30 mouse cellular contexts compared by ENCODE assay signal in the genomic region with DNA sequence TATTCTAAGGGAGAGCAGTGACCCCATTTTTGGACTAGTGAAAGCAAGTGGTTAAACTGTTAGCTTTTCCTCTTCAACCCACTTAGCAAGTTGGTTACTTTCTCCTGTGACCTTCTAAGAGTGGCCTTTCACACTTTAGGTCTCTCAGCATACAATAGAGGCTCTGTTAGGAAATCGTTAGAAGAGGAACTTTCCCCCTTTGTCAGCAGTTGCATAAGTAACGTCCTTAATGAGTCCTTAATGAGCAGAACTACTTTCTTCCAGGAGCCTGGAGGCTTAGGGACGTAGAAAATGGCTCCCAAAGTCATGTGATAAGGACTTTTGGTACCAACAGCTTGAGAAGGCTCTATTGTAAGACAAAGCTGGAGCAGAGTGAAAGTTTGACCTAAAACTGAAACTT.
DNase-seq lines count a peak whose midpoint lies in the region; ATAC-seq lines count a peak whose summit lies in the region.
"Had no signal": no experiment of that assay in that cellular context is flagged by ENCODE, and none has a peak within 500 bp of the region (broad histone marks: within the 10 kb centered on the region; RNA-seq: fewer than 3 reads in every experiment).

No protein-coding gene starts in this region.

- H3K4me3 ChIP-seq in hindbrain, embryonic 14.5 days (replicated peaks; ENCODE audit: low read length) = no peak overlapping the region
- no peak overlapping the region for H3K4me3 ChIP-seq in hindbrain, embryonic 16.5 days (ENCODE audit: low read length)
- H3K4me3 ChIP-seq: embryonic facial prominence, embryonic 13.5 days; forebrain, embryonic 10.5 days; forebrain, embryonic 15.5 days; hindbrain, embryonic 12.5 days; kidney, embryonic 15.5 days; left cerebral cortex, adult 2 months; limb, embryonic 12.5 days; midbrain, embryonic 12.5 days; myocyte; neural tube, embryonic 12.5 days had no signal

- no peaks in the 10 kb centered on the region for H3K36me3 ChIP-seq in hindbrain, embryonic 14.5 days (replicated peaks; ENCODE audit: control insufficient read depth, insufficient read depth)
- H3K36me3 ChIP-seq in hindbrain, embryonic 16.5 days (ENCODE audit: control insufficient read depth, insufficient read depth, low read length) = no peaks in the 10 kb centered on the region
- H3K36me3 ChIP-seq: embryonic facial prominence, embryonic 13.5 days; forebrain, embryonic 10.5 days; forebrain, embryonic 15.5 days; hindbrain, embryonic 12.5 days; kidney, embryonic 15.5 days; limb, embryonic 12.5 days; midbrain, embryonic 12.5 days; neural tube, embryonic 12.5 days had no signal

- no peaks in the 10 kb centered on the region for H3K9me3 ChIP-seq in hindbrain, embryonic 14.5 days (ENCODE audit: control insufficient read depth, low read length)
- H3K9me3 ChIP-seq in hindbrain, embryonic 16.5 days (ENCODE audit: control insufficient read depth, low read length) = no peaks in the 10 kb centered on the region
- H3K9me3 ChIP-seq: embryonic facial prominence, embryonic 13.5 days; forebrain, embryonic 10.5 days; forebrain, embryonic 15.5 days; hindbrain, embryonic 12.5 days; kidney, embryonic 15.5 days; limb, embryonic 12.5 days; midbrain, embryonic 12.5 days; neural tube, embryonic 12.5 days had no signal

- no peak overlapping the region for H3K27ac ChIP-seq in hindbrain, embryonic 14.5 days
- no peak overlapping the region for H3K27ac ChIP-seq in hindbrain, embryonic 16.5 days (ENCODE audit: low read depth, low read length)
- H3K27ac ChIP-seq: embryonic facial prominence, embryonic 13.5 days; forebrain, embryonic 10.5 days; forebrain, embryonic 15.5 days; hindbrain, embryonic 12.5 days; kidney, embryonic 15.5 days; left cerebral cortex, adult 2 months; limb, embryonic 12.5 days; macrophage; midbrain, embryonic 12.5 days; neural tube, embryonic 12.5 days had no signal

- no peaks in the 10 kb centered on the region for H3K27me3 ChIP-seq in hindbrain, embryonic 14.5 days (ENCODE audit: control insufficient read depth, insufficient read depth, low read length)
- no peaks in the 10 kb centered on the region for H3K27me3 ChIP-seq in hindbrain, embryonic 16.5 days (replicated peaks; ENCODE audit: control insufficient read depth, insufficient read depth, low read length)
- H3K27me3 ChIP-seq: forebrain, embryonic 15.5 days; hindbrain, embryonic 12.5 days; kidney, embryonic 15.5 days had no signal

- DNase-seq in lung, postnatal 25 days (ENCODE audit: low spot score) = peak; percentile 4
- no peak for DNase-seq in lung, adult 18-20 months
- peak; percentile 38 for DNase-seq in Muller cell, postnatal 12 days (ENCODE audit: inconsistent ontology term)
- no peak for DNase-seq in hindbrain, embryonic 14.5 days (ENCODE audit: low spot score)
- DNase-seq in liver = no peak
- DNase-seq: adrenal gland, adult 8-10 months; cerebellum, adult 11 months; cerebellum, adult 9-10 months; cerebellum, postnatal 36 days; gastrocnemius, postnatal 10 days; heart, postnatal 14 days; kidney, adult 18-20 months; kidney, postnatal 25 days; thymus, adult 2 months; thymus, postnatal 36 days had no signal

- H3K4me2 ChIP-seq in hindbrain, embryonic 14.5 days (replicated peaks) = no peak overlapping the region
- no peak overlapping the region for H3K4me2 ChIP-seq in hindbrain, embryonic 16.5 days (ENCODE audit: low read length)
- H3K4me2 ChIP-seq: embryonic facial prominence, embryonic 13.5 days; forebrain, embryonic 15.5 days; hindbrain, embryonic 12.5 days; kidney, embryonic 15.5 days; limb, embryonic 12.5 days; liver, embryonic 11.5 days; midbrain, embryonic 12.5 days; neural tube, embryonic 12.5 days had no signal

- WGBS in hindbrain, embryonic 14.5 days = 39% methylated on average over 3 of the region's 3 CpGs
- 41% methylated on average over 3 of the region's 3 CpGs for WGBS in hindbrain, embryonic 16.5 days

- no peak overlapping the region for H3K9ac ChIP-seq in hindbrain, embryonic 14.5 days
- no peak overlapping the region for H3K9ac ChIP-seq in hindbrain, embryonic 16.5 days (ENCODE audit: low read depth, low read length)
- H3K9ac ChIP-seq: embryonic facial prominence, embryonic 13.5 days; forebrain, embryonic 15.5 days; hindbrain, embryonic 12.5 days; kidney, embryonic 15.5 days; limb, embryonic 12.5 days; midbrain, embryonic 12.5 days; neural tube, embryonic 12.5 days had no signal

- no peaks in the 10 kb centered on the region for H3K4me1 ChIP-seq in hindbrain, embryonic 14.5 days (replicated peaks; ENCODE audit: control insufficient read depth, insufficient read depth, low read length)
- H3K4me1 ChIP-seq in hindbrain, embryonic 16.5 days (ENCODE audit: control insufficient read depth, insufficient read depth, low read depth, low read length) = peaks cover 4% of the 10 kb centered on the region
- H3K4me1 ChIP-seq: midbrain, embryonic 12.5 days; neural tube, embryonic 12.5 days had no signal

- peak; percentile 42 to 45; a peak in 1 of 4 replicates for ATAC-seq in hematopoietic stem cell, adult 5-6 weeks (replicated peaks in 1 of 2; ENCODE audit: insufficient read depth in 1 of 2, low FRiP score in 2 of 2, low TSS enrichment in 1 of 2, low read depth in 1 of 2, poor library complexity in 2 of 2, severe bottlenecking in 2 of 2)
- no peak for ATAC-seq in hindbrain, embryonic 14.5 days (ENCODE audit: low FRiP score)
- no peak for ATAC-seq in hindbrain, embryonic 16.5 days
- ATAC-seq: CD4-positive, CD25-positive, alpha-beta regulatory T cell, adult 4 months; forebrain, embryonic 15.5 days had no signal

Comparison
In these comparisons a context has a peak if more than half of its experiments do, and no peak if none do; other contexts are left out.
1. DNase-seq: peak in lung, postnatal 25 days (single experiment) and Muller cell, postnatal 12 days (single experiment); none in lung, adult 18-20 months (0 of 2), hindbrain, embryonic 14.5 days (single experiment) and liver (single experiment).
2. ATAC-seq: peak in hematopoietic stem cell, adult 5-6 weeks (2 of 2); none in hindbrain, embryonic 14.5 days (single experiment) and hindbrain, embryonic 16.5 days (single experiment).